Mouse (Mus musculus) spleen, embryonic (tissue): Measurements from ENCODE around the gene Pdzk1ip1.

ENCODE experiments used
- CTCF ChIA-PET: fragments of 350-600 bp; sonication (Branson Sonifier 250); formaldehyde crosslinking; loops from one replicate; lab custom pipeline; 2022; lab: Charles Lee

Gene Pdzk1ip1

GRCm38 (mm10) chr4:115119642-115120041, 31.1 kb downstream of the Pdzk1ip1 start:
- CTCF ChIA-PET = no interaction called here

DNA sequence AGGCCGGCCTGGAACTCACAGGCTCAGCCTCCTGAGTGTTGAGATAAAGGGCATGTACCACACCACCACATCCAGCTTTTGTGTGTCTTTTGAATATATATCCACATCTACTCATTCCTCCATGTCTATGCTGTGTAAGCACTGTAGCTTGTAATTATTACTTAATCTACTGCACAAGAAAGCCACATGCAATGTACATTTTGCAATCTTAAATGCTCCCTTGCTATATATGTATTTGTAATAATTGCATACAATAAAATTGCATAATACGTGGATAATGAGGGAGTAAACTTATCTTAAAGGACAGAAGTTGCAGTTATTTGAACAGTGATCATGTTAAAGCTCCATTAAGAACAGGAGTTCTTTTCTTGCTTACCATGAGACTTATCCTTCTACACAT, 32.7 kb downstream of the Pdzk1ip1 start:
- CTCF ChIA-PET = no interaction called here

DNA sequence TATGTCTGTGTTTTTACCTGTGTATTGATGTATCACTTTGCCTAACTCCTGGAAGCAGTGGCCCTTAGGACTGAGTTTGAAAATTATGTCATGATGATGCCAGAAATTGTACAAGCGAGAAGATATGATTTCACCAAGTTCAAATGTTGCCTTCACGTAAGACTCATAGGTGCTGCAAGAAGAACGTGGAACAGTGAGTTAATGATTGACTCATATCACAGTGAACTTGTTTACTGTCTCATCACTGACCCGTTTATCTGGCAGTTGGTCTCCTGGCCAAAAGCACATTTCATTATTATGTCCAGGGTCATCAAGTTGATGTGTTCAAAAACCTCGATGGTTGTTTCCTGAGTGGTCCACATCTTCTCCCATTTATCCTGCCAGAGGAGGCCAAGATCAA, 33.1 kb downstream of the Pdzk1ip1 start:
- CTCF ChIA-PET = no interaction called here

DNA sequence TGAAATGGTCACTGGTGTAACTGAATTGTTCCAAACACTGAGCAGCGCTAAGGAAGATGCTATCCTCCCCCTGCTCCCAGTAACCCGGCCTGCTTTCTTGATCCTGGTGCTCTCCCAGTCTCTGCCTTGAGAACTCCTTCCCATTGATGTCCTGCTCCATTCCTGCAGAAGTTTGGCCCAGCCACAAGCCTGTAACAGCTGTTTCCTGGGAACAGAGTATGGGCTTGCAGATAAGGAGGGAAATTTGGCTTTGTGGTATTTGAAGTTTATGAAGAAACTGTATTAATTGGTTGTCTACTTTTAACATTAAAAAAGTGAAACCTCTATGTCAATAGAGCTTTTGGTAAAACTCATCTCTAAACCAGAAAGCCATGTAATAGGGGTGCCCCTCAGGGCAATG, 35.0 kb downstream of the Pdzk1ip1 start:
- CTCF ChIA-PET = interaction anchor here (0.6 kb wide), 1 partner anchor 503 kb away, joined by 4 read pairs; no protein-coding TSS in a partner anchor

DNA sequence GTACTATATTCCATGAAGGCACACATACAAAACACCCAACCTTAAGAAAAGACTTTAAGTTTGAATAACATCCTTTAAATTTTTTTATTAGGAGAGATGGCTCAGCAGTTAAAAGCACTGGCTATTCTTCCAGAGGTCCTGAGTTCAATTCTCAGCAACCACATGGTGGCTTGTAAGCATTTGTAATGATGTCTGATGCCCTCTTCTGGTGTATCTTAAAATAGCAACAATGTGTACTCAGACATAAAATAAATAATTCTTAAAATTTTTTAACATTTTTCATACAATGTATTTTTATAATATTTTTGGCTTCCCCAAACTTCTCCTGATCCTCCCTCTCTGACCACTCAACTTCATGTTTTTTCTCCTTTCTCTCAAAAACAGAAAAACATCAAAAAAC, 36.2 kb downstream of the Pdzk1ip1 start:
- CTCF ChIA-PET = no interaction called here

DNA sequence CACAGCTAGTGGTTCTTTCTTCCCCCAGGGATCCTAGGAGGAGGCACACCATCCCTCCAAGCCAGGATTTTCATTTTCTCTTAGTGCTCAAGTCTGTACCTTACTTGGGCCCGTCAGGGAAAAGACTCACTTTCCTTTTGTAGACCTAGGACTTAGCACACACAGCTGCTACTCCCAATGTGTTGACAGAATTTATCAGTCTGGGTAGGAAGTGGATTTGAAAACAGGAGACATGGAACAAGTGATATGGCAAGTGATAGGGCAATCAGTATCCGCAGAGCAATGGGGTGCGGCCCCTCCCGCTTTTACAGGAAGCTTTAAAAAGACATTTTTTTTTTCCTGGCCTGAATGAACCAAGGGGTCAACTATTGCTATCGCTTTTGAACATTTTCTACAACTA, 44.6 kb downstream of the Pdzk1ip1 start:
- CTCF ChIA-PET = no interaction called here

DNA sequence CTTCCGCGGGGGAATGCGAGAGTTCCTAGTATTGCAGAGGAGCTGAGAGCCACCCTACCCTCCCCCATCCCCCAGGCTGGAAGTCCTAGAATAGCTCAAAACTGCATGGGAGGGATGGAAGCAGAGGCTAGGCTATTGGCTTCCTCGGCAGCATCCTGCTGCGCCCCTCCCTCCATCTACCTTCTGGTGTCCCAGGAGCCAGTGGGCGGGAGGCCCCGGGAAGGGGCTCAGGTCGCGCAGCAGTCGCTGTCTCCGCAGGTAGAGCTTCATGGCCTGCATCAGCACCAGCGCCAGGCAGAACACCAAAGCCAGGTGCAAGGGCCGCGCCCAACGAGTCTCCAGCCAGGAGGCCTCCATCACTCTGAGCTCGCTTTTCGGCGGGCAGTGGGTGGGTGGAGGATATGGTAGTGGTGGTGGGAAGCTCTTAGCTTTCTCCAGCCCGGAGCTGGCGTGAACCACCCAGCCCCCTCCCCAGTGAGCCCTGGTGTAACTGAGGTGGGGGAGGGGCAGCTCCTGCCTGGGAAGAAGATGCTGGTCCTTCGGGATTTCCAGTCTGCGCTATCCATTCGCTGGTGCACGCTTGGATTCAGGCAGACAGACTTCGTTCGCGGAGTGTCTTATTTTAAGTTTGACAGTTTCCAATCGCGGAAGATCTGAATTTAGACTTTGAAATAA, 45.2 kb downstream of the Pdzk1ip1 start, which contains the start of gene Cyp4x1:
TSS of gene Cyp4x1 (minus strand) at position 661 of the 675 bp plus-strand sequence.
- CTCF ChIA-PET = no interaction called here

DNA sequence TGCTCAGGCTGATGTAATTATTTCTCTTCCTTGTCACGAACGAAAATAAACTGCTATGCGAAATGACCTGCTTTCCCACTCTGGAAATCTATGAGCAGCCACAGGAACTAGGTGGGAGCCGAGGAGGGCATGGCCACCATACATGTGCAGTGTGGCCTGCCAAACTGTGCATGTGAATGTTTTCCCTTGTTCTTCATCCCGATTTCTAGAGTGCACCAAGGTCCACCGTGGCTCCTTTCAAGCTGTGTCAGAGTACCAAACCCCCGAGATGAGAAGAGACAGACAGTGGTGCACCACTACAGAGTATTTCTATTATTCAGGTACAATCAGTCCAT, 45.8 kb downstream of the Pdzk1ip1 start:
- CTCF ChIA-PET = no interaction called here
